Mouse (Mus musculus) telencephalon, adult 2 months (tissue): Measurements from ENCODE around the gene Ghr.
A peak's percentile ranks its signal among the peaks of the same experiment; 100 is the strongest.

Experiments
- DNase-seq: peaks from one replicate; pipeline ENCODE4 v3.0.0-alpha.2; 2011; ENCODE audit warnings: low read depth, low spot score

Gene Ghr

DNA sequence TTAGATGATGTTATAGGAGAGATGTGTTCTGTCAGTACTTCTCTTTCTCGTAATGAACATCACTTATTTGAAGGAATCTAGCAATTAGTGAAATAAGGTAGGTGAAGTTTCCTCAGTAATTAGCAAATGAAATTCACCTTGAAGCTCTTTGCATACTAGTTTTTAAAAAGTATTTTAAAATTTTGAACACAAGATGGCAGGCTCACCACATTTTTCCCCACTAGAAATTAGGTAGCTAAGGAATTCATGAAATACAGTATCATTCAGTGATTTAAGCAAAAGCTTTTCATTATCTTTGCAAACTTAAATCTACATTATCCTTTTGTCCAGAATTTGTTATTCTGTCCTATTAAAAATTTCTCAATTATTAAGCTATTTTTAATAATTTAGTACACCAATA lies 287.3 kb downstream of the Ghr start:
- peak; percentile 3 for DNase-seq

DNA sequence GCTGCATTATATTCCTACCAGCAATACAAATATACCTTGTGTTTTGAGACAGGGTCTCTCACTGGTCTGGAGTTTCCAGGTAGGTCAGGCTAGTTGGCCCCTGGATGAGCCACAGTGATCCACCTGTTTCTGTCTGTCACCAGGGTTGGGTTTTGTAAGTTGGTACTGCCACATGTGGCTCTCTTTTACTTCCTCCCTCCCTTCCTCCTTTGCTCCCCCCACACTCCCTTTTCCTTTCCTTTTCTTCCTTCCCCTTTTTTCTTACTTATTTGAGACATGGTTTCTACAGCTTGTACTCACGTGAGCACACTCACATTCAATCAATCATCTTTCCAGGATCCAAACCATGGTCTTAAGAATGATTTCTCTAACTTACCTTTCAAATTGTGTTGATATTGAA lies 289.8 kb downstream of the Ghr start:
- DNase-seq, result no peak

DNA sequence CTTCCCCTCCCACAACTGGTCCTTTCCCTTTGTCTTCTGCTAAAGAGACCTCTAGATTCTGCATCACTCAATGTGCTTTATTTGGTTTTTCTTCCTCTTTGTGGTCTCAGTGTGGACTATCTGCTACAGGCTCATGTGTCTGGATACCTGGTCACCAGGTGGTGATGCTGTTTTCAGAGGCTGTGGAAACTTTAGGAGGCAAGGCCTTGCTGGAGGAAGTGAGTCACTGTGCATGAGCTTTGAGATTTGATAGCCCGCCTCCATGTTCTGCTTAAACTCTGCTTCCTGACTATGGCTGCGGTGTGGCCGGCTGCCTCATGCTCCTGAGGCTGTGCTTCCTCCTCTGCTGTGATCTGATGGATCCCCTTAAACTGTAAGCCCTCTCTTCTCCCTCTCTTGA lies 292.9 kb downstream of the Ghr start:
- no peak for DNase-seq

DNA sequence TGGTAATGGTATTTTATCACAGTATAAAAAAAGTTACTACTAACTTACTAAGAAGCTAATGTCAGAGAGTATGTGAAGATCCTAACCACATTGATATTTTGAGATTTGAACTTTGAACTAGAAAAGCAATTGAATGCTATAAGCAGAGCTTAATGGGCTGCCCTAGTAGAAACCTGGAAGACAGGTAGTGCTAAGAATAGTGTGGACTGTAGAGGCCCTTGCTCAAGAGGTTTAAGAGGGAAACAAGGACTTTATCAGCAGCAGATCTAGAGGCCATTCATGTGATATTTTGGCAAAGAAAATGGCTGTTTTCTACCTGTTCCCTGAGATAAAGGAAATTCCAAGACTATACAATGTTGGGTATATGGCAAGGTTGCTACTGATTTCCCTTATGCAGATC lies 297.3 kb downstream of the Ghr start:
- DNase-seq, result no peak

DNA sequence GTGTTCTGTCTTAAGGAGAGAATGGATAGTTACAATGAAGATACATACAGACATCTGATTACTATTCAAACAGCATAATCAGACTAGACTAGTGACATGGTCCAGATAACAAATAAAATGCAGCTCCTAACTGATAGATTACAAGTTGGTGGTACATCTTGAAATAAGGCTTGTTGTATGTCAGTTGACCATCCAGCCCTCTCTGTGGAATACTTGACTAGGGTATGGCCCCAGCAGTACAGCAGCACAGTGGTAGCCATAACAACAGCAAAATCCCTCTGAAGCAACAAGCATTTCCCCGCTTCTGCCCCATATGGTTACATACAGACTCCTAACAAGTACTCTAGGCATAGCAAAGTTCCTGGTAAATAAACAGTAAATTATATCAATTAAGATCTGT lies 301.6 kb downstream of the Ghr start:
- no peak for DNase-seq

DNA sequence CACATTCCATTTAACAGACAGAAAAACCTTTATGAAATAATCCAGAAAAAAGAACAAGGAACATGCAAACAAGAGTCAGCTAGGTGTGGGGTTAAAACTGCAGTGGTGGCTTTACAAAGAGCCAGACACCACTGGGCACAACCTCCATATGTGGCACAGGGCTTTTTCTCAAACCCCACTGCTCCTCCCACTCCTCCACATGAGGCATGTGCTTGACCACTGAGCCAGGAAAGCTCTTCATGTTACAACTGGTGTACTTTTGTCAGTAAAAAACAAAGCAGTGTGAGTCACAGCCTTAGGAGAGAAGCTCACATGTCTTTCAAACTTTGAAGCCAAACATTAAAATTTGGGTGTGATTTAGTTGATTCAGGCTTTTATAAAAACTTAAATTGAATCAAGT lies 302.1 kb downstream of the Ghr start:
- no peak for DNase-seq

DNA sequence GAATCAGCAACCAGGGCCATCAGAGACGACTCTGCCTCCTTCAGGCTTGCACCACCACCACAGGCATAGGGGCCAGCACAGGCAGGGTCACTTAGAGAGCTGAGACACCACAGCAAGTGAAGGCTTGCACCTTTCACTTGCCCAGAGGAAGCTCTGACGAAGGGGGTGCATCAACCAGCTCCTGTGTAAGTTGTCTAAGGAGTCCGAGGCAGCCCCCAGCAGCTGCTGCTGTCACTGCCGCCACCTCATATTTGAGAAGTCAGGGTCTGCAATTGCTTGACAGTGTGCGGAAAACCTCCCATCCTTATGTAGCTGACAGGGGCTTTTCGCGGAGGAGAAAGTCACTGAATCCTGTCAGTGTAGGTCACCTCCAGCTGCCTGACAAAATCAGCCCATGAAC lies 304.1 kb downstream of the Ghr start:
- no peak for DNase-seq

DNA sequence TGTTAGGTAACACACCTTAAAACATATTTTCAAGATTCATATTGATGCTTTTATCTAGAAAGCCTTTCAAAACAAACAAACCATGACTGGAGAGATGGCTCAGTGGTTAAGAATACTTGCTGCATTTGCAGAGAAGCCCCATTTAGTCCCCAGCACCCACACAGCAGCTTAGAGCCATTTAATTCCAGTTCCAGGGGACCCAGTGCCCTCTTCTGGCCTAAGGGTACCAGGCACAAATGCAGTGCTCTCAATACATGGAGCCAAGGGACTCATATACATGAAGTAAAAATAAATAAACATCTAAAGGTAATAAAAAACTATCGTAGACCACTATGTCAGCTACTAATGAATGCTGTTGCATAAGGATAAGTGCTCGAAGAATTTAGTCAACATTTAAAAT lies 305.9 kb downstream of the Ghr start:
- DNase-seq, result no peak

DNA sequence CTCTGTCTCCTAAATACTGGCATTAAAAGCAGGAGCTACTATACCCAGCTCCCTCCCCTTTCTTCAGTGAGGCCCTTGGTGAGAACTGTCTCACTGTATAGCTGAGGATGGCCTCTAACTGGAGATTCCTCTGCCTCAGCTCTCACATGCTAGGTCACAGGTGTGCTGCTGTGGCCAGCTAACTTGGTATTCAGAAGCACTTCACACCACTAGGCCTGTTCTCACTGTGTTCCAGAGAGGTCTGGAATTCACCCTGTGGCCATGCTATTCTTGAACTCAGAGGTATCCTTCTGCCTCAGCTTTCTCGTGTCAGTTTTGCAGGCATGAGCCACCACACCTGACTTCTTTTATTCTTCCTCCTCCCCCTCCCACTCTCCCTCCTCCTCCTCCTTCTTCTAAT lies 310.1 kb downstream of the Ghr start:
- DNase-seq, result no peak

DNA sequence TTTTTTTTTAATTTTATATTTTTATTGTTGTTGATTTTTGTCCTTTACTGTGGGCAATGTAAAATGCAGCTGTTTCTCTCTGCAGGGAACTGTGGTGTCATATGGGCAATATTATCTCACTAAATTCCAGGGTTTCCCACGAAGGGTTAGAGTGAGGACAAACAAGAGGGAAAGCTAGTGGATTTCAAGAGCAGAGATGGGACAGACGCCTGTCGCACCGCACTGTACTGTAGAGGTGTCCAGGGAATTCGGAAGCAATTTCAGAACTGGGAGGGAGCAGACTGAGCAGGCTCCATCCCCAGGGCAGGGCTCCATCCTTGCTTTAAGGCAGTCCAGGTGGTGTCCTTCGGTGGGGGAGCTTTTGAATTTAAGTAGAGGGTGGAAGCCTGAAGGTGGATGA lies 312.1 kb downstream of the Ghr start:
- DNase-seq, result no peak

DNA sequence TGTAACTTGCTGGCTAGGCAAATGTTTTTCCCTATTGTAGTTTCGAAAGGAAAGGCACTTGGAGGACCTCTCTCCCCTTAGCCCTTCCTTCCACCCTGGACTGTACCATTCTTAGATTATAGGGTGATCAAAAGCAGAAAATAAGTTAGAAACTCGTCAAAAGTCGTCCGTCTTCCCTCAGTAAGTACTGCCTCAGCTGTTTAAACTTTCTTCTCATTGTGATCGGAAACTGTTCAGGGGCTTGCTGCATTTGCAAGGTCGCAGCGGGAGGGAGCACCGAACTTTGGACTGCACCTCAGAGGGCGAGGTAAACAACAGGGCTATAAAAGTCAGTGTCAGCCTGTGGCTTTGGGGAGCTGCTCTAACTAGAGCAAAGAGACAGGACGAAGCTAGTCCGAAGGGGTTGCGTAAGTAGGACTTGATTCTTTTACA lies 312.6 kb downstream of the Ghr start:
- peak; percentile 50 for DNase-seq

DNA sequence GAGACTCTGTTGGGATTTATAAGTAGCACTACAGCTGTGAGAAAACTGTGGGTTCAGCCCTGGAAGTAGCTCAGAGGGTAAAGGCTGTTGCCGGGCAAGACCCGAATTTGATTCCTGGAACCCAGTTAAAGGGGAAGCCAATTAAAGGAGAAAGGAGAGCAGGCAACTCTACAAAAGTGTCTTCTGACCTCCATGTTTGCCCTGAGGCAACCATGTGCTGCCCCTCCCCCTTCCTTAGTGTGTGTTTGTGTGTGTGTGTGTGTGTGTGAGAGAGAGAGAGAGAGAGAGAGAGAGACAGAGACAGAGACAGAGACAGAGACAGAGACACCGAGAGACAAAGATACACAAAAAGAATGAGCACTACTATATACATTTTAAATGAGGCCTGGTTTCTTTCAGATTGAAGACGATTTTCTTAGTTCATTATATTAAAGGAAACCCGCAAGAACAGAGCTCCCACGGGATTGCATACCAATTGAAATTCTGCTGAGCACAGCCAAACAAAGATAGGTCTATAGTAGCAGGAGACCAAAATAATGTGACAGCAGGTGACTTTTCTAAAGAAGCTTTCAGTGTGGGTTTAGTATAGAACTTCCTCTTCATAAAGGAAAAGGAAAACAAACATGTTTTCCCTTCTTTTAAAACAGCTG lies 313.2 kb downstream of the Ghr start:
- no peak for DNase-seq

DNA sequence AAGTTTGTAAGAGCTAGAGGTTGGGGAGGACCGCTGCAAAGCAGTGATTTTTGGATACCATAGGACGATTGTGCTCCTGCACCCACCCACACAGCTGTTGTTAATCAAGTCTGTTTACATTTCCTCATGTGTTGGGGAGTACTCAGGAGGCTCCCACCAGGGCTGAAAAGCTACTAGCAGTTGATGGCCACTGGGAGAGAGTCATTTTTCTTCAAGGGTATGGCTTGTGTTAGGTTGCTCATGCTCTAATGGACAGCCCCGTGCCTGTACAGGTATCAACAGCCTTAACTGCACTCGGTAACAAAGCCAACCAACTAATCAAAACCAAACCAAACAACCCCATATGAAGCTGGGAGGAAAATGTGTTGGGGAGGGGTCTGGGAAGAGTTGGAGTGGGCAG lies 313.8 kb downstream of the Ghr start:
- DNase-seq, result no peak

DNA sequence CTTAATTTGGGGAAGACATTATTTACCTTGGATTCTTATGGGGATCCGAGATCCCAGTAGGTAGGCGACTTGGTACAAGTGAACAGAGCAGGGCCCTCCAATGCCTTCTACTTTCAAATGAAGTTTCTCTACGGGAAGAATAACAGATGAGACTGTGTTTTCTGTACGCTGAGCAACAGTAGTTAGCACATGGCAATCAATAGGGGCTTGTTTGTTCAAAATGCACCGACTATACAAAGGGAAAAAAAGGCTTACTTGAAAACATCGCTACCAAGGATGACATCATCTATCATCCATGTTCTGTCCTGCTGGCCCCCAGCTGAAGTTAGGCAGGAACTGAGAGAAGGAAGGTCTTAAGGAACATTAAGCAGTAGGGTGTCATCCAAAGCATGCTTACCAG lies 315.0 kb downstream of the Ghr start, which contains the start of gene Selenop:
Selenop (plus strand) TSS at position 301 of the 400 bp plus-strand sequence.
- peak; percentile 15 for DNase-seq
